Mouse (Mus musculus) CH12.LX (cell line): ENCODE results near the gene Slc35f6. TPM values are rescaled to one million over a fixed set of nuclear protein-coding genes. Genes with fewer than 3 reads are reported as not detected.

Experiments used
- DNase-seq: peaks from one replicate; pipeline ENCODE4 v3.0.0-alpha.2; 2013; ENCODE audit errors: extremely low read depth
- H3K27ac ChIP-seq: 2 replicates; pipeline ENCODE4 v1.5.1; 2012; ENCODE audit warnings: low read depth, mild to moderate bottlenecking, control low read depth, moderate library complexity; ENCODE audit not compliant: insufficient read depth
- H3K27me3 ChIP-seq: replicated peaks from 2 replicates; pipeline ENCODE3; 2012; ENCODE audit warnings: inconsistent platforms
- H3K36me3 ChIP-seq, 2 experiments: replicated peaks in 1 of 2; 2 replicates each; pipeline versions ENCODE3 to v1.6.1; 2012; ENCODE audit warnings: inconsistent platforms in 1 of 2, low read length in 1 of 2, mild to moderate bottlenecking in 1 of 2, mixed read lengths in 1 of 2, moderate library complexity in 1 of 2; ENCODE audit not compliant: control insufficient read depth in 1 of 2, insufficient read depth in 1 of 2
- H3K4me1 ChIP-seq, 2 experiments: 2 replicates each; pipeline ENCODE4 v1.6.1; 2012; ENCODE audit warnings: inconsistent platforms in 1 of 2, moderate library complexity in 1 of 2; ENCODE audit not compliant: insufficient read depth in 2 of 2, control insufficient read depth in 1 of 2
- H3K4me2 ChIP-seq: 2 replicates; pipeline ENCODE4 v1.6.1; 2012; ENCODE audit warnings: low read depth, mild to moderate bottlenecking, control low read depth; ENCODE audit not compliant: poor library complexity, insufficient read depth, severe bottlenecking
- H3K4me3 ChIP-seq, 3 experiments: fragments of 150-350 bp in 1 of 3; sonication (generic) in 1 of 3; replicated peaks in 1 of 3; 2 replicates each; pipeline versions ENCODE3 to v1.5.1; 2011 to 2012; ENCODE audit warnings: low read depth in 2 of 3, low read length in 2 of 3, mild to moderate bottlenecking in 2 of 3, moderate library complexity in 2 of 3, control low read depth in 1 of 3, improper control_type of control experiment in 1 of 3, inconsistent platforms in 1 of 3, mixed read lengths in 1 of 3; ENCODE audit not compliant: poor library complexity in 1 of 3
- H3K79me2 ChIP-seq: replicated peaks from 2 replicates; pipeline ENCODE4 v1.6.1; 2012; ENCODE audit warnings: mild to moderate bottlenecking, moderate library complexity; ENCODE audit not compliant: control insufficient read depth, poor library complexity, insufficient read depth, severe bottlenecking; ENCODE audit errors: extremely low read depth
- H3K9ac ChIP-seq: 2 replicates; pipeline ENCODE4 v1.6.1; 2012; ENCODE audit warnings: low read depth, mild to moderate bottlenecking, control low read depth, moderate library complexity; ENCODE audit not compliant: insufficient read depth
- H3K9me3 ChIP-seq: replicated peaks from 2 replicates; pipeline ENCODE3; 2012; ENCODE audit warnings: low read length, inconsistent platforms, mixed read lengths
- BHLHE40 ChIP-seq: IDR thresholded peaks from 2 replicates; pipeline ENCODE4 v1.6.1; 2011; ENCODE audit warnings: mild to moderate bottlenecking, low read depth, low read length, improper control_type of control experiment
- CTCF ChIP-seq, 2 experiments: IDR thresholded peaks in 1 of 2; conservative IDR thresholded peaks in 1 of 2; 2 replicates each; pipeline ENCODE4 v1.5.1; 2011 to 2012; ENCODE audit warnings: low read depth in 2 of 2, low read length in 2 of 2, improper control_type of control experiment in 1 of 2, inconsistent platforms in 1 of 2, mild to moderate bottlenecking in 1 of 2, moderate library complexity in 1 of 2
- EP300 ChIP-seq: IDR thresholded peaks from 2 replicates; pipeline ENCODE4 v1.6.1; 2011; ENCODE audit warnings: low read length, improper control_type of control experiment
- NELFE ChIP-seq: IDR thresholded peaks from 2 replicates; pipeline ENCODE4 v1.6.1; 2011; ENCODE audit warnings: low read depth, low read length, improper control_type of control experiment
- SMC3 ChIP-seq: IDR thresholded peaks from 2 replicates; pipeline ENCODE4 v1.6.1; 2011; ENCODE audit warnings: low read depth, low read length, improper control_type of control experiment
- TBP ChIP-seq: conservative IDR thresholded peaks from 2 replicates; pipeline ENCODE4 v1.6.1; 2011; ENCODE audit warnings: low read depth, low read length, improper control_type of control experiment
- TCF12 ChIP-seq: IDR thresholded peaks from 2 replicates; pipeline ENCODE4 v1.6.1; 2014; ENCODE audit warnings: low read depth, mild to moderate bottlenecking, inconsistent platforms, low read length, improper control_type of control experiment
- USF2 ChIP-seq: conservative IDR thresholded peaks from 2 replicates; pipeline ENCODE4 v1.6.1; 2011; ENCODE audit warnings: low read depth, low read length, improper control_type of control experiment
- ZMIZ1 ChIP-seq: IDR thresholded peaks from 2 replicates; pipeline ENCODE4 v1.6.1; 2012; ENCODE audit warnings: low read depth, mild to moderate bottlenecking, inconsistent platforms, low read length, improper control_type of control experiment
- ZNF384 ChIP-seq: IDR thresholded peaks from 2 replicates; pipeline ENCODE4 v1.6.1; 2012; ENCODE audit warnings: low read depth, low read length, improper control_type of control experiment, inconsistent platforms
- dilution Hi-C: fragments of 300-500 bp; cut with MboI; formaldehyde crosslinking; loops from 2 replicates; pipeline ENCODE4 v1.14.3; 2020; ENCODE audit warnings: low sequenced_read_pairs; ENCODE audit not compliant: extremely low pct_unique_long_range_greater_than_20kb, extremely low pct_ligation_motif_present
- in situ Hi-C: fragments of 300-500 bp; cut with MboI; formaldehyde crosslinking; loops from 3 replicates; pipeline ENCODE4 v1.14.3; 2019; ENCODE audit warnings: low sequenced_read_pairs, low pct_ligation_motif_present, low pct_unique_long_range_greater_than_20kb, mixed read lengths
- polyA plus RNA-seq: library from polyadenylated mRNA; unstranded; fragments of >175 nt; gene quantifications from 2 replicates; pipeline ENCODE4 v1.2.1, GENCODE M21; 2012; ENCODE audit warnings: low read depth; ENCODE audit not compliant: insufficient read length
- total RNA-seq, 2 experiments: library from RNA; depleted of rRNA; stranded (reverse); fragments of 300-350 nt in 1 of 2; fragments of >200 nt in 1 of 2; gene quantifications; 2 replicates each; pipeline ENCODE4 v1.2.3; 2012 to 2014

The Slc35f6 gene
- total and polyA plus RNA-seq, 3 experiments, result 8.9 to 9.5 (median 9.0) TPM

- in situ Hi-C loops, result no loop called here
- TF ChIP-seq EP300 (no peak), ZNF384 (peak; percentile 96), TCF12 (peak; percentile 66)
These were observed 24.4 kb upstream of the Slc35f6 start for GRCm38 (mm10) chr5:30623380-30623779.

GRCm38 (mm10) chr5:30624311-30624710 lies 23.4 kb upstream of the Slc35f6 start:
- Histone ChIP-seq H3K36me3 (no peaks in the 10 kb centered on the region), H3K9ac (no peak overlapping the region), H3K27me3 (no peaks in the 10 kb centered on the region), H3K79me2 (no peaks in the 10 kb centered on the region), H3K27ac (no peak overlapping the region), H3K4me3 (no peak overlapping the region), H3K9me3 (peaks cover 6% of the 10 kb centered on the region), H3K4me1 (peaks cover 9 to 30% of the 10 kb centered on the region in 2 experiments), H3K4me2 (no peak overlapping the region)
- dilution Hi-C loops (no loop called here), in situ Hi-C loops (no loop called here)
- DNase-seq, result no peak
- no peak for TF ChIP-seq CTCF (conservative IDR thresholded peaks at IDR 0.05 in 1 of 2, IDR thresholded peaks at IDR 0.05 in 1 of 2; ENCODE audit: low read depth in 2 of 2, low read length in 2 of 2)
- no peak for TF ChIP-seq TBP
- TF ChIP-seq BHLHE40, result no peak
- no peak for TF ChIP-seq SMC3

More at GRCm38 (mm10) chr5:30623380-30623779, 24.4 kb upstream of the Slc35f6 start:
- no peak for DNase-seq
- no peaks in the 10 kb centered on the region for H3K36me3 ChIP-seq
- H3K9ac ChIP-seq, result no peak overlapping the region
- H3K27ac ChIP-seq, result no peak overlapping the region
- no peaks in the 10 kb centered on the region for H3K79me2 ChIP-seq
- dilution Hi-C loops, result no loop called here
- no peak overlapping the region for H3K4me3 ChIP-seq
- H3K27me3 ChIP-seq, result no peaks in the 10 kb centered on the region
- peak overlapping the region; percentile 30; the same call in 1 of the 2 replicates for H3K4me2 ChIP-seq
- peaks cover 9 to 30% of the 10 kb centered on the region in 2 experiments for H3K4me1 ChIP-seq
- H3K9me3 ChIP-seq, result peaks cover 6% of the 10 kb centered on the region

- Histone ChIP-seq H3K4me1 (peaks cover 9 to 30% of the 10 kb centered on the region in 2 experiments), H3K9ac (no peak overlapping the region), H3K4me2 (no peak overlapping the region), H3K4me3 (no peak overlapping the region), H3K9me3 (peaks cover 6% of the 10 kb centered on the region), H3K79me2 (no peaks in the 10 kb centered on the region), H3K36me3 (no peaks in the 10 kb centered on the region), H3K27ac (no peak overlapping the region), H3K27me3 (peaks cover 2% of the 10 kb centered on the region)
- no peak for DNase-seq
- dilution Hi-C loops, result loop anchor here (25.0 kb wide), 1 partner anchor 88 kb away; the partner anchor contains the start of gene Cib4
- TF ChIP-seq ZNF384, result no peak
- no peak for TF ChIP-seq USF2
- no peak for TF ChIP-seq ZMIZ1
- no peak for TF ChIP-seq NELFE
- in situ Hi-C loops, result no loop called here
These were observed 22.8 kb upstream of the Slc35f6 start for GRCm38 (mm10) chr5:30624908-30625307.
